Mouse (Mus musculus): Measurements from ENCODE around the gene Cys1.
"Not testable (repeated sequence)": the region's sequence is repeated elsewhere in the genome, so short reads cannot be mapped to it uniquely, and the experiment has no call there.

Cys1 gene

DNA sequence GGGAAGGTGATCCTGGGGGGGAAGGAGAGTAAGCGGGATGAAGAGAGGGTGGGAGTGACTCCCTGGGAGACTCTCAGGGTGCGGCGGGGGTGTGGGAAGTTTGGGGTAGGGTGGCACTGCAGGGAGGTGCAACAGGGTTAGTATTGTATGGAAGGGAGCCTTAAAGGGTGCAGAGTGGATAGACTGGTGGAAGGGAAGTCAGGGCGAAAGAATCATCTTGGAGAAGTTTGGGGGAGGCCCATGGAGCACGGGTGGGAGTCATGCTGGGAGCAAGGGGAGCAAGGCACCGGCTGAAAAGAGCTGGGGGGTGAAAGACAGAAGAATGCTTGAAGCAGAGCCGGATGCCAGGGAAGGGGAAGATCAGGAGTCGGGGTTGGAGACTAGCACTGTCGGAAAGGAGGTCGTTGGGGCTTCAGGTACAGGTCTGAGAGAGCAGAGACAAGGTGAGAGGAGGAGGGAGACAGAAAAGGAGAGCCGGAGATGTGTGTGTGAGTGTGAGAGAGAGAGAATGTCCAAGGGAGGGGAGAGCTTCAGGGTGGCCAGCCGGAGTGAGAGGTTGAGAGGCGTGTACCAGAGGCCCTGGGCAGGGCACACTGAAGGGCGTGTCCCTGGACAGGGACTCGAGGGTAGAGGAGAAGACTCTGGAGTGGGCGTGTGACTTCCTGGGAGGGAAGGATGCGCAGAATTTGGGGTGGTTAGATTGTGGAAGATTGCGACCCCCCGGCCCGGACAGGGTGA is at the start of gene Cys1:
Gene Cys1, minus strand, starts transcription at position 528 of the 738 bp plus-strand sequence.
- no peak for DNase-seq (ENCODE audit: low spot score in 2 of 2)

GRCm38 (mm10) chr12:24724369-24724768 is 42.8 kb upstream of the Cys1 start:
- no peak for DNase-seq (ENCODE audit: low spot score in 2 of 2)

GRCm38 (mm10) chr12:24723859-24724258 is 42.2 kb upstream of the Cys1 start:
- no peak for DNase-seq (ENCODE audit: low spot score in 2 of 2)

- DNase-seq (ENCODE audit: low spot score in 2 of 2) = no peak
These were observed 41.8 kb upstream of the Cys1 start for GRCm38 (mm10) chr12:24723434-24723833.

- peak in 1 of 2 experiments; percentile 48 for DNase-seq (ENCODE audit: low spot score in 2 of 2)
These were observed 35.2 kb upstream of the Cys1 start for GRCm38 (mm10) chr12:24716721-24717301.

GRCm38 (mm10) chr12:24715268-24715896 is 33.8 kb upstream of the Cys1 start:
- no peak for DNase-seq (ENCODE audit: low spot score in 2 of 2)

DNA sequence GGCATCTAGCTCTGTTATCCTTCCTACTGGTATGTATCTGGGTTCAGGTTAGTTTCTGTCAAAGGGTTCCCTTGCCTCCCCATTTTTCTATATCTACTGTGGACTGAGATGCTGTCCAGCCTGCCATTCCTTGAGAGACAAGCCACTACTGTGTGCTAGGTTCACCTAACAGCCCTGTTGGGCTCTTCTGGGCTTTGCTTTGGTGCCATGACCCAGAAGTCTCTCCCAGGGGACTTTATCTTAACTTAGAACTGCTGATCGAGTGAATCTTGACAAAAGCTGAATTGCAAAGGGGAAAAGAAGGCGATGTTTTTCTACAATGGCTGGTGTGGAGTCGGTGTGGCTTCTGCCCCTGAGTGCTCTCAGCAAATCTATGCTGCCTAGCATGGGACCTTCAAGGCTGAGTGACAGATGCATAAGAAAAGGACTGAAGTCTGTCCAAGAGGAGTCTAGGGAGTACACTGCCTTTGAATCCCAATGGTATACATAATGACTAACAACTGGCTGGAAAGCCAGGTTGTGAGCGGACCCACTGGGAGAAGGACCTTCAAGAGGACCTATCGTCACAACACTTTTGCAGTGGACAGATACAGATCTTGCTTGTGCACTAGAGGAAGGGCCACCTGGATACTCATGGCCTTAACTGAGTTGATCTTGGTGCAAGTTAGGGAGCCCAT is 33.1 kb upstream of the Cys1 start:
- DNase-seq (ENCODE audit: low spot score in 2 of 2) = no peak

DNA sequence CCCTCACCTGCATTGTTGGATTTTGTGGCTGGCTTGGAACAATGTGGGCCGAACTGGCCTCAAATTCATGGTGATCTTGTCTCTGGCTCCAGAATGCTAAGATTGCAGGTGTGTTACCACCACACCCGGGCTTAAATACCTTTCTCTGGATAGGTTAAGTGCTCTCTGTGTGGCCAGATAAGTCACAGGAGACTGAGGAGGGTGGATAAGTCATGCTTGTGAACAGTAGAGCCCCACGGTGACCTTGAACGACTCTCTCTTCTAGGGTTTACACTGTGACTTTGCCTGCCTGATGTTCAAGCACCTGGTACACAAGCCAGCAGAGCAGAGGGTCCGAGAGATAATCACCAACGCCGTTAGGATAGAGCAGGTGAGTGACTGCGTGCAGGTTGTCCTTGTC is 30.8 kb upstream of the Cys1 start:
- DNase-seq (ENCODE audit: low spot score in 2 of 2) = no peak

- DNase-seq (ENCODE audit: low spot score in 2 of 2) = no peak
These were observed 29.1 kb upstream of the Cys1 start for GRCm38 (mm10) chr12:24710672-24711071.

DNA sequence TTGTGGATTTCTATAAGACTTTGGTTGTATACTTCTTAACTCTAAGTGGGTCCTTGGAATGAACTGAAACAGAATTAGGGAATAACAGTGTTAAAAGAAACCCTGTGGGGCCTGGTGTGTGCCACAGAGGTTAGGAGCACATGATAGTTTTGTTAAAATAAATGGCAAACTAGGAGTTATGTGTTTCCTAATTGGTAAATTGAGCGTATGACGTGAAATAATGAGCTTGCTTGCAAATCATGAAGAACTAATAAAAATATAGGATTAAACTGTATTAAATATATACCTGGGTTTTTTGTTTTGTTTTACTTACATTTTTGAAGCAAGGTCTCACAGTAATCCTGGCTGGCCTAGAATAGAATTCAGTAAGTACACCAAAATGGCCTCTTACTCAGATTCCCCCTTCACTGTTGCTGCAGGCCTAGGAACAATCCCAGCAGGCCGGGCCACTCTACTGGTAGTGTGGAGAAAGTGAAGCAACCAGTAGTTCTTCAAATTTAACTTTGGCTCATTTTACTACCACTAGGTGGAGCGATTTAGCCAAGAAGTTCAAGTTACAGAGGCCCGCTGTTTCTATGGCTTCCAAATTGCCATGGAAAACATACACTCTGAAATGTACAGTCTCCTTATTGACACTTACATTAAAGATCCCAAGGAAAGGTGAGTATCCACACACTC is 28.4 kb upstream of the Cys1 start:
- no peak for DNase-seq (ENCODE audit: low spot score in 2 of 2)

- DNase-seq (ENCODE audit: low spot score in 2 of 2) = no peak
These were observed 27.8 kb upstream of the Cys1 start for GRCm38 (mm10) chr12:24709409-24709808.

GRCm38 (mm10) chr12:24708824-24709218 is 27.2 kb upstream of the Cys1 start:
- no peak for DNase-seq (ENCODE audit: low spot score in 2 of 2)

- DNase-seq (ENCODE audit: low spot score in 2 of 2) = peak; percentile 83 to 93
These were observed 26.6 kb upstream of the Cys1 start, which contains the start of gene Rrm2 for GRCm38 (mm10) chr12:24707954-24708823. Gene Rrm2 (plus strand): TSS chr12:24708241.

GRCm38 (mm10) chr12:24707480-24707802 is 25.8 kb upstream of the Cys1 start:
- DNase-seq (ENCODE audit: low spot score in 2 of 2) = no peak

- no peak for DNase-seq (ENCODE audit: low spot score in 2 of 2)
These were observed 25.3 kb upstream of the Cys1 start for GRCm38 (mm10) chr12:24706764-24707479.

DNA sequence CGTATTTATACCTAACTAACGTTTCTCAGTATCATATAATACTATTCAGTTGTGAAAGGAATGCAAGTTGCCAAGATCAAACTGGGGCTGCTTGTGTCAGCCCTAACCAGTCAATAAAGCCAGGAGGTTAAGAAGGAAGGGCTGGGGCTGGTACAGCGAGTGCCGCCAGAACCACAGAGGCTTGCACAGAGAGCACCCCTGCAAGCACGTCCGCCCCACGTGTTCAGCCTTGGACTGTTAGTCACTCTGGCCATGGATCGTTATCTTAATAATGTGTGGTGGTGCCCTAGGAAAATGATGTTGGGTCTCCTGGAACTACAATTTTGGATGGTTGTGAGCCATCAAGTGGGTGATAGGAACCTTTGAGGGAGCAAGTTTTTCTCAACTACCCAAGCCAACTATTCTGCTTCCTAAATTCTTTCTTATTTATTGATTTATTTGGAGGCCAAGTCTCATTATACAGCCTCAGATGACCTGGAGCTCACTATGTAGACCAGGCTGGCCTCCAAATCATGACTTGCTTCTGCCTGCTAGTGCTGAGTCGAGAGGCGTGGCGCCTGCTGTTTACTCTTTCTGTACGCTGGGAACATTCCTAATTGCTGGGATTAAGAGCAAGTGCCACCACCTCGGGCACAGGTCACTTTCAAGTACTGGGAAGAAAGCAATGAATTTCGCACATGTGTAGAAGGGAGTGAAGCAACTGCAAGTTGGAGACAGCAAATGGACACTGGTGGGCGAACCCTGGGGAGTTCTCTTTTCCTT is 24.1 kb upstream of the Cys1 start:
- no peak for DNase-seq (ENCODE audit: low spot score in 2 of 2)

DNA sequence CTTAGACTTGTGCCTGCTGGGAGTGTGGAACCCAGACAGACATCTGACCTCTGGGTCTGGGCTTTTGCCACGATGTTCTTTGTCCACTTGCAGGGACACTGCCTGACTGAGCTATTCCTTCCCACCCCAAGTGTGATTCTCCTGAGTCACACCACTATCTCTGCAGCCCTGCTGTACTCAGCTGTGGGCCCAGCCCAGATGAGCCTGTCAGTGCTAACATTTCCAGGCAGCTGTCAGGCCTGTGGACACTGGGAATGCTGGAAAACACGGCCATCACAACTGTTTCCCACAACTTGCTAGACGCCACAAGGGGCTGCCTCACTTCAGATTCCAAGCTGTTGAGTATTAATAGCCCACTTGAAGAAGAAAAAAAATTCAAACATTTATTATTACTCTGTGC is 21.4 kb upstream of the Cys1 start:
- no peak for DNase-seq (ENCODE audit: low spot score in 2 of 2)

- not testable (repeated sequence) for DNase-seq (ENCODE audit: low spot score in 2 of 2)
These were observed 20.0 kb upstream of the Cys1 start for GRCm38 (mm10) chr12:24701621-24702020.

- DNase-seq (ENCODE audit: low spot score in 2 of 2) = no peak
These were observed 18.0 kb upstream of the Cys1 start for GRCm38 (mm10) chr12:24699578-24699977.

DNA sequence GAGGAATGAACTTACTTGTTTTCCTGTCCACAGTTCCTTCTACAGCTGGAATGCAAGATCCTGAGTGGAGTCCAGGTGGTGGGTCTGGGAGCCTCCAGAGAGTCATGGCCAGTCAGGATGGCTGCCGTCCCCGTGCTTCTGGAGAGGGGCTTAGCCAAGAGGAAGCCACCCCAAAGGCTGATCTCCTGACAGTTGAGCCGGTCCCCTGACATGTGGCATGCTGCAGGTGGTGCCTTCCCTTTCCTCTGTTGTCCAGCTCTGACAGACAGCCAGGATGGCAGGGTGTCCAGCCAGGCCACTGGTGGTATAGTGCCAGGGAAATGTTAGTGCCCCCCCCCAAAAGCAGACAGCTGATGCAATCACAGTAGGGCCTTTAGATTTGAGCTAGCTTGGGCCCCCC is 16.9 kb upstream of the Cys1 start:
- no peak for DNase-seq (ENCODE audit: low spot score in 2 of 2)
